Mouse (Mus musculus) midbrain, embryonic 15.5 days (tissue): ENCODE data around the gene Arsb. TPM values are rescaled to one million over a fixed set of nuclear protein-coding genes. Genes with fewer than 3 reads are reported as not detected.

Source experiments
- ATAC-seq: fragments of 200-750 bp; cut with Nextera tagmentation; replicated peaks from 2 replicates; pipeline ENCODE4 v1.8.0; 2017; ENCODE audit warnings: moderate TSS enrichment
- H3K27ac ChIP-seq: fragments of 300-500 bp; sonication (generic); 2 replicates; pipeline ENCODE4 v1.5.1; 2015; ENCODE audit warnings: mild to moderate bottlenecking, inconsistent platforms
- H3K27me3 ChIP-seq: fragments of 300-500 bp; sonication (generic); replicated peaks from 2 replicates; pipeline ENCODE4 v1.6.1; 2015; ENCODE audit warnings: inconsistent platforms
- H3K36me3 ChIP-seq: fragments of 300-500 bp; sonication (generic); replicated peaks from 2 replicates; pipeline ENCODE4 v1.6.1; 2015; ENCODE audit warnings: inconsistent platforms
- H3K4me1 ChIP-seq: fragments of 300-500 bp; sonication (generic); 2 replicates; pipeline ENCODE4 v1.6.1; 2015; ENCODE audit warnings: inconsistent platforms
- H3K4me2 ChIP-seq: fragments of 300-500 bp; sonication (generic); 2 replicates; pipeline ENCODE4 v1.6.1; 2015; ENCODE audit warnings: inconsistent platforms, mild to moderate bottlenecking, moderate library complexity
- H3K4me3 ChIP-seq: fragments of 300-500 bp; sonication (generic); 2 replicates; pipeline ENCODE4 v1.5.1; 2015; ENCODE audit warnings: mild to moderate bottlenecking, inconsistent platforms
- H3K9ac ChIP-seq: fragments of 300-500 bp; sonication (generic); 2 replicates; pipeline ENCODE4 v1.6.1; 2015; ENCODE audit warnings: mild to moderate bottlenecking, inconsistent platforms
- H3K9me3 ChIP-seq: fragments of 300-500 bp; sonication (generic); 2 replicates; pipeline ENCODE4 v1.6.1; 2016; ENCODE audit warnings: inconsistent platforms
- WGBS: fragments of 180-500 bp; shearing (Covaris S2); methylation state at CpG from one replicate; pipeline ENCODE4 v1.1.7; 2015; ENCODE audit warnings: mixed read lengths; 5-methylcytosine and 5-hydroxymethylcytosine counted together
- polyA plus RNA-seq: library from polyadenylated mRNA; unstranded; fragments of >200 nt; fragmentation: Nextera tagmentation; extraction: Ambion mirVana; gene quantifications from 2 replicates; pipeline ENCODE4 v1.2.1, GENCODE M21; 2015

The Arsb gene
- polyA plus RNA-seq, 1 experiment from 2014 or later = 9.3 TPM

GRCm38 (mm10) chr13:93924735-93925432 is 153.5 kb downstream of the Arsb start:
- Histone ChIP-seq H3K9me3 (no peaks in the 10 kb centered on the region), H3K4me2 (no peak overlapping the region), H3K27me3 (no peaks in the 10 kb centered on the region), H3K9ac (no peak overlapping the region), H3K4me1 (no peaks in the 10 kb centered on the region), H3K36me3 (no peaks in the 10 kb centered on the region), H3K4me3 (no peak overlapping the region), H3K27ac (no peak overlapping the region)
- no peak for ATAC-seq
- WGBS = 77% methylated on average over 9 of the region's 9 CpGs

GRCm38 (mm10) chr13:93930561-93931340 is 159.3 kb downstream of the Arsb start:
- Histone ChIP-seq H3K36me3 (no peaks in the 10 kb centered on the region), H3K4me2 (no peak overlapping the region), H3K27ac (no peak overlapping the region), H3K9ac (no peak overlapping the region), H3K4me1 (no peaks in the 10 kb centered on the region; the same call in 1 of the 2 replicates), H3K4me3 (no peak overlapping the region), H3K27me3 (no peaks in the 10 kb centered on the region), H3K9me3 (no peaks in the 10 kb centered on the region)
- WGBS = 45% methylated on average over 7 of the region's 7 CpGs
- ATAC-seq = no peak

GRCm38 (mm10) chr13:93936455-93936854 is 165.0 kb downstream of the Arsb start:
- H3K9ac ChIP-seq = no peak overlapping the region
- H3K4me2 ChIP-seq = no peak overlapping the region
- H3K4me3 ChIP-seq = no peak overlapping the region
- no peaks in the 10 kb centered on the region for H3K27me3 ChIP-seq
- no peak overlapping the region for H3K27ac ChIP-seq
- no peaks in the 10 kb centered on the region for H3K4me1 ChIP-seq
- 74% methylated on average over 6 of the region's 6 CpGs for WGBS
- H3K36me3 ChIP-seq = no peaks in the 10 kb centered on the region
- ATAC-seq = no peak
- H3K9me3 ChIP-seq = no peaks in the 10 kb centered on the region

- Histone ChIP-seq H3K9ac (no peak overlapping the region), H3K4me2 (no peak overlapping the region), H3K4me1 (no peaks in the 10 kb centered on the region), H3K9me3 (no peaks in the 10 kb centered on the region), H3K27ac (no peak overlapping the region), H3K36me3 (no peaks in the 10 kb centered on the region), H3K4me3 (no peak overlapping the region), H3K27me3 (no peaks in the 10 kb centered on the region)
- no peak for ATAC-seq
- 8% methylated on average over 2 of the region's 2 CpGs for WGBS
These were observed 166.7 kb downstream of the Arsb start for GRCm38 (mm10) chr13:93938118-93938517.

- no peak overlapping the region for H3K9ac ChIP-seq
- no peaks in the 10 kb centered on the region for H3K36me3 ChIP-seq
- ATAC-seq = no peak
- H3K4me3 ChIP-seq = no peak overlapping the region
- H3K27ac ChIP-seq = no peak overlapping the region
- no peaks in the 10 kb centered on the region for H3K4me1 ChIP-seq
- no peaks in the 10 kb centered on the region for H3K9me3 ChIP-seq
- 83% methylated on average over 6 of the region's 6 CpGs for WGBS
- no peaks in the 10 kb centered on the region for H3K27me3 ChIP-seq
- no peak overlapping the region for H3K4me2 ChIP-seq
These were observed 168.1 kb downstream of the Arsb start for GRCm38 (mm10) chr13:93939363-93940127.

- H3K4me1 ChIP-seq = no peaks in the 10 kb centered on the region
- no peaks in the 10 kb centered on the region for H3K36me3 ChIP-seq
- ATAC-seq = no peak
- no peak overlapping the region for H3K9ac ChIP-seq
- H3K27me3 ChIP-seq = no peaks in the 10 kb centered on the region
- no peaks in the 10 kb centered on the region for H3K9me3 ChIP-seq
- H3K4me2 ChIP-seq = no peak overlapping the region
- no peak overlapping the region for H3K27ac ChIP-seq
- 82% methylated on average over 7 of the region's 7 CpGs for WGBS
- H3K4me3 ChIP-seq = no peak overlapping the region
These were observed 169.5 kb downstream of the Arsb start for GRCm38 (mm10) chr13:93940742-93941531.

- H3K9ac ChIP-seq = no peak overlapping the region
- 77% methylated on average over 9 of the region's 9 CpGs for WGBS
These were observed 179.6 kb downstream of the Arsb start for GRCm38 (mm10) chr13:93950996-93951395.

GRCm38 (mm10) chr13:93951555-93951954 is 180.1 kb downstream of the Arsb start:
- 69% methylated on average over 6 of the region's 6 CpGs for WGBS
- ATAC-seq = no peak
- no peak overlapping the region for H3K4me3 ChIP-seq
- H3K27ac ChIP-seq = no peak overlapping the region
- no peak overlapping the region for H3K9ac ChIP-seq
- H3K4me1 ChIP-seq = no peaks in the 10 kb centered on the region
- H3K9me3 ChIP-seq = no peaks in the 10 kb centered on the region
- no peak overlapping the region for H3K4me2 ChIP-seq
- H3K27me3 ChIP-seq = no peaks in the 10 kb centered on the region
- H3K36me3 ChIP-seq = no peaks in the 10 kb centered on the region

More at GRCm38 (mm10) chr13:93950996-93951395, 179.6 kb downstream of the Arsb start:
- Histone ChIP-seq H3K4me3 (no peak overlapping the region), H3K4me2 (no peak overlapping the region), H3K36me3 (no peaks in the 10 kb centered on the region), H3K27me3 (no peaks in the 10 kb centered on the region), H3K4me1 (no peaks in the 10 kb centered on the region), H3K9me3 (no peaks in the 10 kb centered on the region), H3K27ac (no peak overlapping the region)
- ATAC-seq = no peak

GRCm38 (mm10) chr13:93952466-93952865 is 181.0 kb downstream of the Arsb start:
- no peak for ATAC-seq

GRCm38 (mm10) chr13:93957907-93958306 is 186.5 kb downstream of the Arsb start:
- no peak overlapping the region for H3K9ac ChIP-seq
- no peak overlapping the region for H3K27ac ChIP-seq
- H3K4me1 ChIP-seq = no peaks in the 10 kb centered on the region
- H3K4me2 ChIP-seq = no peak overlapping the region
- ATAC-seq = no peak
- WGBS = 93% methylated on average over 8 of the region's 8 CpGs
- H3K9me3 ChIP-seq = no peaks in the 10 kb centered on the region
- no peak overlapping the region for H3K4me3 ChIP-seq
- H3K36me3 ChIP-seq = no peaks in the 10 kb centered on the region
- H3K27me3 ChIP-seq = no peaks in the 10 kb centered on the region

More at GRCm38 (mm10) chr13:93952466-93952865, 181.0 kb downstream of the Arsb start:
- Histone ChIP-seq H3K36me3 (no peaks in the 10 kb centered on the region), H3K4me1 (no peaks in the 10 kb centered on the region), H3K9ac (no peak overlapping the region), H3K4me3 (no peak overlapping the region), H3K9me3 (no peaks in the 10 kb centered on the region), H3K27me3 (no peaks in the 10 kb centered on the region), H3K4me2 (no peak overlapping the region), H3K27ac (no peak overlapping the region)
- 93% methylated on average over 4 of the region's 4 CpGs for WGBS

GRCm38 (mm10) chr13:93966271-93966670 is 194.8 kb downstream of the Arsb start:
- H3K27ac ChIP-seq = no peak overlapping the region
- H3K36me3 ChIP-seq = no peaks in the 10 kb centered on the region
- peaks cover 9% of the 10 kb centered on the region for H3K4me1 ChIP-seq
- no peaks in the 10 kb centered on the region for H3K9me3 ChIP-seq
- ATAC-seq = no peak; the same call in 1 of the 2 replicates
- H3K9ac ChIP-seq = no peak overlapping the region
- H3K27me3 ChIP-seq = no peaks in the 10 kb centered on the region
- no peak overlapping the region for H3K4me2 ChIP-seq
- no peak overlapping the region for H3K4me3 ChIP-seq

- H3K4me1 ChIP-seq = peaks cover 9% of the 10 kb centered on the region
- peak overlapping the region; percentile 60 for H3K27ac ChIP-seq
- peak; percentile 83; the same call in 1 of the 2 replicates for ATAC-seq
- H3K4me3 ChIP-seq = no peak overlapping the region
- H3K4me2 ChIP-seq = no peak overlapping the region
- no peaks in the 10 kb centered on the region for H3K9me3 ChIP-seq
- no peaks in the 10 kb centered on the region for H3K36me3 ChIP-seq
- no peaks in the 10 kb centered on the region for H3K27me3 ChIP-seq
- no peak overlapping the region for H3K9ac ChIP-seq
- 23% methylated on average over 9 of the region's 9 CpGs for WGBS
These were observed 195.7 kb downstream of the Arsb start for GRCm38 (mm10) chr13:93967138-93967537.
